Mouse (Mus musculus) adrenal gland, postnatal 25 days (tissue): ENCODE measurements around the gene Gm8677. TPM values are rescaled to one million over a fixed set of nuclear protein-coding genes. Genes with fewer than 3 reads are reported as not detected.
"Not testable (repeated sequence)": the region's sequence is repeated elsewhere in the genome, so short reads cannot be mapped to it uniquely, and the experiment has no call there.

ENCODE experiments used
- DNase-seq: peaks from one replicate; pipeline ENCODE4 v3.0.0; 2021; ENCODE audit warnings: mixed read lengths
- long read RNA-seq: library from polyadenylated mRNA; stranded (forward); transcript quantifications from one replicate; pipeline ENCODE4 v2.0.0, GENCODE M21; 2021
- total RNA-seq: library from RNA; stranded (reverse); gene quantifications from 2 replicates; pipeline ENCODE4 v1.2.3, GENCODE M21; 2021

Gm8677 gene
- total RNA-seq = not detected in 2 replicates
- long read RNA-seq = 0 reads

GRCm38 (mm10) chr7:22534787-22535186 lies at the start of gene Gm8677:
Gene Gm8677 (minus strand): TSS chr7:22534887.
- not testable (repeated sequence) for DNase-seq

- DNase-seq = not testable (repeated sequence)
These were observed 30.6 kb upstream of the Gm8677 start, which contains the start of gene Gm4201 for GRCm38 (mm10) chr7:22565243-22565642. Gene Gm4201 (minus strand): TSS chr7:22565343.

GRCm38 (mm10) chr7:22522667-22523066 lies 12.0 kb downstream of the Gm8677 start, which contains the start of gene Vmn1r152:
Gene Vmn1r152 (plus strand): TSS chr7:22522967.
- not testable (repeated sequence) for DNase-seq

GRCm38 (mm10) chr7:22499578-22499977 lies 35.1 kb downstream of the Gm8677 start, which contains the start of gene Vmn1r151:
Gene Vmn1r151 (minus strand): TSS chr7:22499678.
- DNase-seq = not testable (repeated sequence)

Other genes starting within 250 kb of the Gm8677 start
- gene Gm4187, start 205.2 kb downstream of the Gm8677 start, total RNA-seq = not detected in 2 replicates
- gene Gm8660, start 163.8 kb downstream of the Gm8677 start, total RNA-seq = not detected in 2 replicates
- gene Vmn1r148, start 121.3 kb downstream of the Gm8677 start, total RNA-seq = not detected in 2 replicates
- not detected in 2 replicates for gene Vmn1r149, start 96.7 kb downstream of the Gm8677 start, total RNA-seq
- gene Gm10665, start 70.8 kb downstream of the Gm8677 start, total RNA-seq = not detected in 2 replicates
- not detected in 2 replicates for gene Vmn1r151, start 35.2 kb downstream of the Gm8677 start, total RNA-seq
- not detected in 2 replicates for gene Vmn1r152, start 11.9 kb downstream of the Gm8677 start, total RNA-seq
- not detected in 2 replicates for gene Gm4201, start 30.5 kb upstream of the Gm8677 start, total RNA-seq
- not detected in 2 replicates for gene Gm4565, start 53.2 kb upstream of the Gm8677 start, total RNA-seq
- gene Vmn1r155, start 123.1 kb upstream of the Gm8677 start, total RNA-seq = not detected in 2 replicates
- not detected in 2 replicates for gene Gm8693, start 157.4 kb upstream of the Gm8677 start, total RNA-seq
- not detected in 2 replicates for gene Gm4567, start 184.8 kb upstream of the Gm8677 start, total RNA-seq
- not detected in 2 replicates for gene Vmn1r157, start 226.8 kb upstream of the Gm8677 start, total RNA-seq